Mouse (Mus musculus): Measurements from ENCODE around the gene Otx1. TPM values are rescaled to one million over a fixed set of nuclear protein-coding genes. Genes with fewer than 3 reads are reported as not detected.

Gene Otx1
- polyA plus RNA-seq, 1 experiment from 2014 or later = 0.05 TPM

DNA sequence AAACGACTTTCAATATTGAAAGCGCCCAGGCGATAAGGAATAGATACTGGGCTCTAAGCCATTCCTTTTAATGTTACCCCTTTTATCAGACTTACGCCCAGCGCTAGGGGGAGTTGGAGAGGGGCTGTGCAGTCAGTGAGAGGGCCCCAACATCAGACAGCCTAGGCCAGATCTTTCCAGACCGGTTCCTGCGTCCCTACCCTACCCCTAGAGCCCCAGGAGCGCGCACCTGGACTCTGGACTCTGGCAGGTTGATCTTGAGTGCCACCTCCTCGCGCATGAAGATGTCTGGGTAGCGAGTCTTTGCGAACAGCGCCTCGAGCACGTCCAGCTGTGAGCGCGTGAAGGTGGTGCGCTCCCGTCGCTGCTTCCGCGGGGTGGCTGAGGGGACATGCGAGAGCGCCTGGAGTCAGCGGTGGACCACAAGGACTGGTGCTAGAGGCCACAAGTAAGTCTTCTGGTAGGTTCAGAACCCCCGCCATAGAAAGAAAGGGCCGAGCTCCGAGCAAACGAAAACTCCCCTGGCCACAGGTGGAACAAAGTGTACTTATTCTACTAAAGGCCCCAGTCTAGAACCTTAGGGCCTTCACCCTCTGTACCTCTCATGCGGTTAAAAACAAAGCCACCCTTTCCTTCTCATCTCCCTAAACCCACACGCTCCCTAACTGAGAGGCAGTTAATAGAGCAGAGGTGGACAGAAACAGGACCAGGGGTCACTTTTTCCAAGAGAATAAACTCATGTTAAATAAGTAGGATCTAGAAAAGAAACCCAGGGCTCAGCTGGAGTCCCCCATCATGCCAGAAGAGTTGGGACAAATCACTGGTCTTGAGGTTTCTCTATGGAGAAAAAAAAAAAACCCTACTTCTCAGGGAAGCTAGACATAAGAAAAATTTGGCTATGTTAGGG is 4.3 kb downstream of the Otx1 start:
- H3K9me3 ChIP-seq (ENCODE audit: control insufficient read depth, low read length) = no peaks in the 10 kb centered on the region
- peaks cover 11 to 21% of the 10 kb centered on the region in 2 experiments for H3K4me1 ChIP-seq (ENCODE audit: control insufficient read depth in 2 of 2, insufficient read depth in 2 of 2, low read length in 2 of 2)
- H3K4me3 ChIP-seq (ENCODE audit: control insufficient read depth in 1 of 2, insufficient read depth in 1 of 2, low read depth in 1 of 2, low read length in 2 of 2) = no peak overlapping the region; a peak in 1 of 4 replicates
- no peak for ATAC-seq (ENCODE audit: insufficient number of reproducible peaks, insufficient read depth, low FRiP score, low read depth)
- H3K27ac ChIP-seq (replicated peaks in 1 of 2; ENCODE audit: control insufficient read depth in 1 of 2, insufficient read depth in 1 of 2, low read depth in 2 of 2, low read length in 2 of 2) = no peak overlapping the region
- WGBS = 14% methylated on average over 32 of the region's 32 CpGs
- peaks cover 63% of the 10 kb centered on the region for H3K27me3 ChIP-seq (ENCODE audit: control insufficient read depth, insufficient read depth, low read length)
- no peaks in the 10 kb centered on the region for H3K36me3 ChIP-seq (ENCODE audit: control insufficient read depth, insufficient read depth, low read length)
- H3K9ac ChIP-seq (ENCODE audit: low read length) = no peak overlapping the region
- no peak overlapping the region for H3K4me2 ChIP-seq (ENCODE audit: low read length)

DNA sequence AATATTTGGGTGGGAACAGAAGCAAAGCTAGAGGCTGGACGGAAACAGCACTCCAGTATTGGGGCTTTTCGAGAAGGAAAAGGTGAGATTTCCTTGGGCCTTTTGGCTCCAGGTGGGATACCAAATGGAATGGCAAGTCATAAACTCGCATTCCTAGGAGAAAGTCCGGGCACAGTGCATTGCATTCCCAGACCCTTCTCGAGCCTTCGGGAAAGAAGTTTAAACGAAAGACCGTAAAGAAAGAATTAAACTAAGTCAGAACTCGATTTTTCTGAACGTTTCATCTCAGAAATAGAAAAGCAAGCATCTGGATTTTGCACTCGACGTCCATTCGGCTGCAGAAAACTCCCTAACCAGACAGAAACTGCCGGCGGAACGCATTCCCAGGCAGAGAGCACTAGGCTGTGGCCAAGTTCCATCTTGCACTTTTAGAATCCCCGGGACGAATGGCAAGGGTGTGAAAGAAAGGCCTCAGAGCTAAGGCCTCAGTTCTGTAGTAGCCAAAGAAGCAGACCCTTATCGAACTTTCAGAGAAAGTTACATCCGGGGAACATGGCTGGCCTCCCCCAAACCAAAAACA is 5.0 kb downstream of the Otx1 start:
- no peak overlapping the region for H3K27ac ChIP-seq (replicated peaks in 1 of 2; ENCODE audit: control insufficient read depth in 1 of 2, insufficient read depth in 1 of 2, low read depth in 2 of 2, low read length in 2 of 2)
- peaks cover 7 to 19% of the 10 kb centered on the region in 2 experiments; a peak in 3 of 4 replicates for H3K4me1 ChIP-seq (ENCODE audit: control insufficient read depth in 2 of 2, insufficient read depth in 2 of 2, low read length in 2 of 2)
- H3K4me2 ChIP-seq (ENCODE audit: low read length) = peak overlapping the region; percentile 56; the same call in 1 of the 2 replicates
- H3K9ac ChIP-seq (ENCODE audit: low read length) = no peak overlapping the region
- no peaks in the 10 kb centered on the region for H3K36me3 ChIP-seq (ENCODE audit: control insufficient read depth, insufficient read depth, low read length)
- H3K4me3 ChIP-seq (ENCODE audit: control insufficient read depth in 1 of 2, insufficient read depth in 1 of 2, low read depth in 1 of 2, low read length in 2 of 2) = no peak overlapping the region; a peak in 1 of 4 replicates
- H3K27me3 ChIP-seq (ENCODE audit: control insufficient read depth, insufficient read depth, low read length) = peaks cover 68% of the 10 kb centered on the region
- no peaks in the 10 kb centered on the region for H3K9me3 ChIP-seq (ENCODE audit: control insufficient read depth, low read length)
- no peak for ATAC-seq (ENCODE audit: insufficient number of reproducible peaks, insufficient read depth, low FRiP score, low read depth)
- 6% methylated on average over 20 of the region's 20 CpGs for WGBS

DNA sequence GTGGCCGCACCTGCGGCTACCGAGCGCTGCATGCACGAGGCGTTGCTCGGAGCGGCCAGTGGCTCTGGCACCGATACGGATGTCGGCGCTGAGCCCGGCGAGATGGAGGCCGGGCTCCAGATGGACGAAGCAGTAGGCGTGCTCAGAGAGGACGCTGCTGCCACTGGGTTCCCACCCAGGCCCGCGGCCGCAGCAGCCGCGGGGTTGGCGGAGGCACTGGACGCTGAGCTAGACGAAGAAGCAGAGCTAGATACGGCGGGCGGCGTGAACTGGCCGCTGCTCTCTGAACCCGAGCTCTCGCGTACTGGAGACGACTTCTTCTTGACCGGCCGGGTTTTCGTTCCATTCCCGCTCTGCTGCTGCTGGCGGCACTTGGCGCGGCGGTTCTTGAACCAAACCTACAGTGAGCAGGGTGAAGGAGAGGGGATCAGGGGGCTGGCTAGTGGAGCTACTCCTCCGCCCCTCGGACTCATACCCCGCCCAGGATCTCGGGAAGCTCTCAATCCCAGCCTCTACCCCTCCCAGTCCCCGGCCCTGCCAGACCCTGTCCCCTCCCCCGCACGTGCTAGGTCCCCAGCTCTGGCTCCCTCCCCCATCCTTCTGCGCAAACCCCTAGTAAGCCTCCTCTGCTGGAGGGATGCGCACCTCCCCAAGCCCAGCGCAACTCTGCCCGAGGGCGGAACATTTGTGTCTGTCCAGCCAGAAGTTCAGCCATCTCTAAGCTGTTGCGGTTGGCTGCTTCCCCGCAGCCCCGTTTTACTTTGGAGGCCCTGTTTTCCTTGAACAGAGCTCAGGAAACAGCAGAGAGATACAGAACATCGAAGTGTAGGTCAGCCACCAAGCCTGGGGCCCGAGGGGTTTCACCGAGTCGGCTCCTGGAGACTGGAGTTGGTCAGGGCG is 5.8 kb downstream of the Otx1 start:
- ATAC-seq (ENCODE audit: insufficient number of reproducible peaks, insufficient read depth, low FRiP score, low read depth) = no peak; the same call in 1 of the 2 replicates
- WGBS = 1% methylated on average over 56 of the region's 63 CpGs
- peak overlapping the region; percentile 18 to 23 for H3K4me3 ChIP-seq (ENCODE audit: control insufficient read depth in 1 of 2, insufficient read depth in 1 of 2, low read depth in 1 of 2, low read length in 2 of 2)

DNA sequence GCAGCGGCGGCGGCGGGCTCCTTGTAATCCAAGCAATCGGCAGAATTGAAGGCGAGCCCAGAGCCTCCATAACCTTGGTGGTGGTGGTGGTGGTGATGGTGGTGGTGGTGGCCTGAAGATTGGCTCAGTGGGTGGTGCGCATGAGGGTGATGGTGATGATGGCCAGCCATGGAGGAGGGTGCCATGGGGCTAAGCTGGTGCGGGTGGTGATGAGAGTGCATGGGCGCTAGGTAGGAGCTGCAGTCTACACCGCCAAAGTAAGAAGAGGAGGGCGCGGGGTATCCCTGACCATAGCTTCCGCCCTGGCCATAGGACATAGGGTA is 6.4 kb downstream of the Otx1 start:
- Histone ChIP-seq H3K4me3 (ENCODE audit: control insufficient read depth in 1 of 2, insufficient read depth in 1 of 2, low read depth in 1 of 2, low read length in 2 of 2) (peak overlapping the region; percentile 18 to 23), H3K4me1 (ENCODE audit: control insufficient read depth in 2 of 2, insufficient read depth in 2 of 2, low read length in 2 of 2) (peaks cover 6 to 18% of the 10 kb centered on the region in 2 experiments; a peak in 3 of 4 replicates), H3K9me3 (ENCODE audit: control insufficient read depth, low read length) (no peaks in the 10 kb centered on the region), H3K27me3 (ENCODE audit: control insufficient read depth, insufficient read depth, low read length) (peaks cover 80% of the 10 kb centered on the region), H3K4me2 (ENCODE audit: low read length) (peak overlapping the region; percentile 56), H3K36me3 (ENCODE audit: control insufficient read depth, insufficient read depth, low read length) (no peaks in the 10 kb centered on the region), H3K27ac (replicated peaks in 1 of 2; ENCODE audit: control insufficient read depth in 1 of 2, insufficient read depth in 1 of 2, low read depth in 2 of 2, low read length in 2 of 2) (no peak overlapping the region), H3K9ac (ENCODE audit: low read length) (no peak overlapping the region)
- 4% methylated on average over 13 of the region's 13 CpGs for WGBS
- ATAC-seq (ENCODE audit: insufficient number of reproducible peaks, insufficient read depth, low FRiP score, low read depth) = no peak

More for the DNA sequence above, 5.8 kb downstream of the Otx1 start:
- Histone ChIP-seq H3K4me1 (ENCODE audit: control insufficient read depth in 2 of 2, insufficient read depth in 2 of 2, low read length in 2 of 2) (peaks cover 6 to 18% of the 10 kb centered on the region in 2 experiments; a peak in 3 of 4 replicates), H3K9ac (ENCODE audit: low read length) (no peak overlapping the region), H3K4me2 (ENCODE audit: low read length) (peak overlapping the region; percentile 56), H3K9me3 (ENCODE audit: control insufficient read depth, low read length) (no peaks in the 10 kb centered on the region), H3K27me3 (ENCODE audit: control insufficient read depth, insufficient read depth, low read length) (peaks cover 75% of the 10 kb centered on the region), H3K27ac (replicated peaks in 1 of 2; ENCODE audit: control insufficient read depth in 1 of 2, insufficient read depth in 1 of 2, low read depth in 2 of 2, low read length in 2 of 2) (no peak overlapping the region), H3K36me3 (ENCODE audit: control insufficient read depth, insufficient read depth, low read length) (no peaks in the 10 kb centered on the region)

DNA sequence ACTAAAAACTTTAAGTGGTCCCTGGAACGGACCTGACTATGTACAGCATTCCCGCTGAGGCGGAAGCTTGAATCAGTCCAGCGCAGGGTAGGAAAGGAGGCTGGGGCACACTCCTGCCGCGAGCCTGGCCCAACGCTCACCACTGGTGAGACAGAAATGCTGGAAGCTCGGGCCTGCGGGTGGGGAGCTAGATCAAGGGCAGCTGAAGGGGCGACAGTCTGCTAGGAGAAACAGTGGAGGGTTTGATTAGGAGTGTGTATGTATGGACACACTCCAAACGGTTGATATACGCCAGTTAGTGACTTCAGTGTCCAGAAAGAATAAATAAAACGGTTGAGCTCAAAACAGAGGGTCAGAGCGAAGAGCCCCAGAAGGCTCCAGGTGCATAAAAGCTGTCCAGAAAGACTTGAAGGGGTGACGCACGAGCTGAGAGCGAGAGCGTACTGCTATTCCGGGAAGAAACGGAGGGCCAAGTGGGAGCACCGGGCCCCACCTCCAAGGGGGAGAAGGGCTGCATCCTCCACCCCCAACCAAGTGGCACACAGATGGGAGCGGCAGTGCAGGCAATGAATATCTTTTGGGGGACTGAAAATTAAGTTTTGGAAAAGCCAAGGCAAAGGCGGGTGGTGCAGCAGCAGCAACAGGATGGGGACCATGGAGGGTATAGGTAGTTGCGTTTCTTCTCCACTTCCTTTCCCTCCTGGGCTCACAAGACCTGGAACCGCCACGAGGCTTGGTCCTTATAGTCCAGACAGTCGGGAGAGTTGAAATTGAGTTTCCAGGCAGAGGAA is 7.0 kb downstream of the Otx1 start:
- no peak overlapping the region for H3K9ac ChIP-seq (ENCODE audit: low read length)
- H3K4me2 ChIP-seq (ENCODE audit: low read length) = peak overlapping the region; percentile 56
- peaks cover 80% of the 10 kb centered on the region for H3K27me3 ChIP-seq (ENCODE audit: control insufficient read depth, insufficient read depth, low read length)
- 6% methylated on average over 27 of the region's 27 CpGs for WGBS
- peaks cover 6 to 13% of the 10 kb centered on the region in 2 experiments; a peak in 3 of 4 replicates for H3K4me1 ChIP-seq (ENCODE audit: control insufficient read depth in 2 of 2, insufficient read depth in 2 of 2, low read length in 2 of 2)
- no peak for ATAC-seq (ENCODE audit: insufficient number of reproducible peaks, insufficient read depth, low FRiP score, low read depth)
- no peak overlapping the region for H3K27ac ChIP-seq (replicated peaks in 1 of 2; ENCODE audit: control insufficient read depth in 1 of 2, insufficient read depth in 1 of 2, low read depth in 2 of 2, low read length in 2 of 2)
- no peaks in the 10 kb centered on the region for H3K9me3 ChIP-seq (ENCODE audit: control insufficient read depth, low read length)
- no peaks in the 10 kb centered on the region for H3K36me3 ChIP-seq (ENCODE audit: control insufficient read depth, insufficient read depth, low read length)
- no peak overlapping the region for H3K4me3 ChIP-seq (ENCODE audit: control insufficient read depth in 1 of 2, insufficient read depth in 1 of 2, low read depth in 1 of 2, low read length in 2 of 2)

DNA sequence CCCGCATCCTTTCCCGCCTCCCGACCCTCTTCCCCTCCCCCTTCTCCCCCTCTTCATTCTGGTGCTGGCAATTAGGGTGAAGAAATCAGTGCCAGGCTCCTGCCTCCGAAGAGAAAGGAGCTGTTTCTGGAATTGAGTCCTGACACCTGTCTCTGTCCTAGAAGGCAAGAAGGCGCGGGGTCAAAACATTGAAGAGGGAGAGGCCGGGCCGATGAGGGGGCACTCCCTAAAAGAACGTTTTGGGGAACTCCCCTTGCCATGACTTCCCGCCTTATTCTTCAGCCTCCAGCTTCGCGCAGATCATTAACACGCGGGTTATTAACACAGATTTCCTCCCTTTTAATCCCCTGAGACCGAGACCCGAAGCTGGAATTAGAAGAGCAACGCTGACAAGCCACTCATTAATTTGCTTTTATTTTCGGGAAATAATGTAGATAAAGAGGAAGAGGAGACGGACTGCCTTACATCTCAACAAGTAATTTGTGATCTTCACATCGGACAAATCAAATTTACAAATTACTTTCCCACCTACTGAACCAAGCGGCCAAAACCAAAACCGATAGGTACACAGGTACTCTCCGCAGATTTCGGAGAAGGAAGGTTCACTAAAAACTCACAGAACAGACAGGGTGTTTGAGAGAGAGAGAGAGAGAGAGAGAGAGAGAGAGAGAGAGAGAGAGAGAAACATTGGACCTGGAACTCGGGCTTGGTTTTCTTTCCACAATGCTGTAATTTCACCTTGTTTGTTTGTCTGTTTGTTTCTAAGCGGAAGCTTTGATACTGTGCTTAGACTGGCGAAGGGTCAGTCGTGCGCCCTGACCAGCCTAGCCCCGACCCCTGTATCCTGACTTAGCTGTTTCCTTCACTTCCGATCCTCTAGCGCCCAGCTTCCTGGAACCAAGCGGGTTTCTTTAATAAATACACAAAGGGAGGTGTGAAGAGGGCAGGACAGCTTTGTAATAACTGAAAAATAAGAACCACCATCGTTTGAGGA is 8.0 kb downstream of the Otx1 start:
- H3K9me3 ChIP-seq (ENCODE audit: control insufficient read depth, low read length) = no peaks in the 10 kb centered on the region
- WGBS = 3% methylated on average over 34 of the region's 34 CpGs

More for the DNA sequence above, 8.0 kb downstream of the Otx1 start:
- H3K27me3 ChIP-seq (ENCODE audit: control insufficient read depth, insufficient read depth, low read length) = peaks cover 74% of the 10 kb centered on the region
- H3K4me3 ChIP-seq (ENCODE audit: control insufficient read depth in 1 of 2, insufficient read depth in 1 of 2, low read depth in 1 of 2, low read length in 2 of 2) = no peak overlapping the region
- H3K27ac ChIP-seq (replicated peaks in 1 of 2; ENCODE audit: control insufficient read depth in 1 of 2, insufficient read depth in 1 of 2, low read depth in 2 of 2, low read length in 2 of 2) = no peak overlapping the region
- H3K4me1 ChIP-seq (ENCODE audit: control insufficient read depth in 2 of 2, insufficient read depth in 2 of 2, low read length in 2 of 2) = peaks cover 6 to 11% of the 10 kb centered on the region in 2 experiments; a peak in 3 of 4 replicates
- H3K9ac ChIP-seq (ENCODE audit: low read length) = no peak overlapping the region
- ATAC-seq (ENCODE audit: insufficient number of reproducible peaks, insufficient read depth, low FRiP score, low read depth) = no peak
- H3K4me2 ChIP-seq (ENCODE audit: low read length) = no peak overlapping the region
- H3K36me3 ChIP-seq (ENCODE audit: control insufficient read depth, insufficient read depth, low read length) = no peaks in the 10 kb centered on the region
